Mouse (Mus musculus) stomach, embryonic 15.5 days (tissue): ENCODE data around the gene Neurl1a. TPM values are rescaled to one million over a fixed set of nuclear protein-coding genes. Genes with fewer than 3 reads are reported as not detected.
"Not testable (repeated sequence)": the region's sequence is repeated elsewhere in the genome, so short reads cannot be mapped to it uniquely, and the experiment has no call there.

Experiments
- ATAC-seq: fragments of 200-750 bp; cut with Nextera tagmentation; 2 replicates; pipeline ENCODE4 v1.8.0; 2017; ENCODE audit warnings: low read depth, moderate number of reproducible peaks, moderate TSS enrichment; ENCODE audit not compliant: insufficient read depth, low FRiP score
- H3K27ac ChIP-seq: fragments of 300-500 bp; sonication (generic); 2 replicates; pipeline ENCODE4 v1.5.1; 2015; ENCODE audit warnings: mild to moderate bottlenecking, inconsistent platforms
- H3K27me3 ChIP-seq: fragments of 300-500 bp; sonication (generic); replicated peaks from 2 replicates; pipeline ENCODE4 v1.6.1; 2015; ENCODE audit warnings: inconsistent platforms
- H3K36me3 ChIP-seq: fragments of 300-500 bp; sonication (generic); 2 replicates; pipeline ENCODE4 v1.6.1; 2015; ENCODE audit warnings: inconsistent platforms
- H3K4me1 ChIP-seq: fragments of 300-500 bp; sonication (generic); 2 replicates; pipeline ENCODE4 v1.6.1; 2015; ENCODE audit warnings: inconsistent platforms
- H3K4me2 ChIP-seq: fragments of 300-500 bp; sonication (generic); 2 replicates; pipeline ENCODE4 v1.6.1; 2015; ENCODE audit warnings: mild to moderate bottlenecking, inconsistent platforms
- H3K4me3 ChIP-seq: fragments of 300-500 bp; sonication (generic); replicated peaks from 2 replicates; pipeline ENCODE4 v1.5.1; 2015; ENCODE audit warnings: inconsistent platforms
- H3K9ac ChIP-seq: fragments of 300-500 bp; sonication (generic); 2 replicates; pipeline ENCODE4 v1.6.1; 2015; ENCODE audit warnings: inconsistent platforms
- H3K9me3 ChIP-seq: fragments of 300-500 bp; sonication (generic); 2 replicates; pipeline ENCODE4 v1.6.1; 2016; ENCODE audit warnings: inconsistent platforms
- WGBS: fragments of 180-500 bp; shearing (Covaris S2); methylation state at CpG from one replicate; pipeline ENCODE4 v1.1.7; 2015; 5-methylcytosine and 5-hydroxymethylcytosine counted together
- polyA plus RNA-seq: library from polyadenylated mRNA; unstranded; fragments of >200 nt; fragmentation: Nextera tagmentation; extraction: Ambion mirVana; gene quantifications from 2 replicates; pipeline ENCODE4 v1.2.1, GENCODE M21; 2015

Gene Neurl1a
- polyA plus RNA-seq: 7.5 and 8.5 TPM in 2 replicates

DNA sequence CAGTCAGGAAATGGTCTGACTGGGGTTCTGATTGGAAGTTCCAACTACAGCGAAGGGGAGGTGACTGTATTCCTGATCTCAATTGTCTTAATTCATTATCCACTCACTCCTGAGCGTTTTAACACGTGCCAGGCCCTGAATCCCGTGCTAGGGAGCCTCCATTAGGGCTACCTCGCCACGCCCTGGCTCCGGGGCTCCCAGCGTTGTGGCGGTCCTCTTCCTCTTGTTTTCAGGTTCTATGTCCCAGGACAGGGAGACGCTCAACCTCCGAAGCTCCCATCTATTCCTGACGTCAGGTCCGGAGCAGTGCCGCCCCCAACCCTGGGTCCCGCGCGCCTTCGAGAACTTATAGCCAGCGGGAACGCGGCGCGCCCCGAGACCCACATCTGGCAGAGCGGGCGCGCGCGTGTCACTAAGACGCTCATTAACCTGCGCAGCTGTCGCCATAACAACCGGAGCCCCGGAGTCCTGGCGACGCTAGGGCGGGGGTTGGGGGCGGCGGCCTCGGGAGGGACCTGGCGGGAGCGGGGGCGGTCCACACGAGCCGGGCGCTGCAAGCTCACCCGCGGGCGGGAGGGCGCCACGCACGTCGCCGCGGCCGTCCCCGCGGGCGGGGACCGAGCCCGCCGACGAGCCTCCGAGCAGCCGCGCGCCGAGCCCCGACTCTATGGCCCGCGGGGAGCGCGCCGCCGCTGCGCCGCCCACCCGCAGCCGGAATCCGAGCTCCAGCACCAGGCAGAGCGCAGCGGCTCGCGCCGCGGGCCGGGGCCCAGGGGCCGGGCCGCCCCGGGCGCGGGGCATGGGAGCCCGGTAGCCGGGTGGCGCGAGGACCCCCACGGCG lies at the start of gene Neurl1a:
Neurl1a (plus strand) TSS at position 390 of the 841 bp plus-strand sequence.
- Histone ChIP-seq H3K4me1 (peaks cover 11% of the 10 kb centered on the region), H3K4me3 (peak within 1 kb of the TSS; percentile 71), H3K27me3 (peaks cover 19% of the 10 kb centered on the region), H3K9ac (peak within 1 kb of the TSS; percentile 65), H3K27ac (peak within 1 kb of the TSS; percentile 51), H3K36me3 (no peaks in the 10 kb centered on the region), H3K9me3 (no peaks in the 10 kb centered on the region), H3K4me2 (peak within 1 kb of the TSS; percentile 99)
- WGBS: under 1% methylated on average over 88 of the region's 98 CpGs
- ATAC-seq: peak; percentile 49

DNA sequence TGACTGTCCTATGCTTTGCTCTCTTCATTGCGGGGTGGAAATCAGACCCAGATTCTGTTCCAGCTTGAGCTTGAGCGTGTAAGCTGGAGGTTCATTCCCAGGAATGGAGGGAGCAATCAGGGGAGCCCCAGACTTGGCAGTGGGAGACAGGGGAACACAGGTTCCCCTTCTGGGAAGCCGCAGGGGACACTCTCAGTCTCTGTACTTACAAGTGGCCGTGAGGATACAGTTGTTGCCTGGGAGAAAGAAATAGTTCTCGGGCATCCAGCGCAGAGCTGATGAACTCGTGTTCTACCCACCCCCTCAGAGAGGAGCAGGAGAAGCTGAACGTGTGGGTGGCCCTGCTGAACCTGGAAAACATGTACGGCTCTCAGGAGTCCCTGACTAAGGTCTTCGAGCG lies 49.8 kb upstream of the Neurl1a start:
- Histone ChIP-seq H3K36me3 (peaks cover 67% of the 10 kb centered on the region), H3K9ac (no peak overlapping the region), H3K9me3 (no peaks in the 10 kb centered on the region), H3K27ac (no peak overlapping the region), H3K4me1 (no peaks in the 10 kb centered on the region), H3K27me3 (no peaks in the 10 kb centered on the region), H3K4me2 (no peak overlapping the region), H3K4me3 (no peak overlapping the region)
- ATAC-seq: no peak
- WGBS: 91% methylated on average over 11 of the region's 11 CpGs

DNA sequence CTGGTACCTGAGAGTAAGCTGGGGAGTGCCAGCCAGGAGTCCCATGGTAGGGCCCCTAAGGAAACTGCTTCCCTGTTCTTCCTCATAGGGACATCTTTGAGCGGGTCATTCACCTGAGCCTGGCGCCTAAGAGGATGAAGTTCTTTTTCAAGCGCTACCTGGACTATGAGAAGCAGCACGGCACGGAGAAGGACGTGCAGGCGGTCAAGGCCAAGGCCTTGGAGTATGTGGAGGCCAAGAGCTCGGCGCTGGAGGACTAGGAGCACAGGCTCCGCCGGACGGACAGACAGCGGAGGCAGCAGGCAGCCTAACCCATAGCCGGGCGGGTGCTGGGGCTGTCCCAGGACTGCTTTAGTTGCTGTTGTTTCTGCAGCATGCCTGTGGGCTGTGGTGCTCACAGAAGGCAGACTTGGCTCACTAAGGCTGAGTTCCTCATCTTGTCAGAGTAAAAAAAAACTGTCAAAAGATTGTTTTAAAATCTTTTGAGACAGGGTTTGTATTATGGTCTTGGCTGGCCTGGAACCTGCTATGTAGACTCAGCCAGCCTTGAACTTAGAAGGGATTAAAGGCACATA lies 48.0 kb upstream of the Neurl1a start:
- H3K4me2 ChIP-seq: no peak overlapping the region
- no peaks in the 10 kb centered on the region for H3K27me3 ChIP-seq
- H3K27ac ChIP-seq: no peak overlapping the region
- H3K4me1 ChIP-seq: no peaks in the 10 kb centered on the region
- WGBS: 94% methylated on average over 15 of the region's 15 CpGs
- H3K4me3 ChIP-seq: no peak overlapping the region
- no peaks in the 10 kb centered on the region for H3K9me3 ChIP-seq
- H3K9ac ChIP-seq: no peak overlapping the region
- H3K36me3 ChIP-seq: peaks cover 65% of the 10 kb centered on the region
- no peak for ATAC-seq

DNA sequence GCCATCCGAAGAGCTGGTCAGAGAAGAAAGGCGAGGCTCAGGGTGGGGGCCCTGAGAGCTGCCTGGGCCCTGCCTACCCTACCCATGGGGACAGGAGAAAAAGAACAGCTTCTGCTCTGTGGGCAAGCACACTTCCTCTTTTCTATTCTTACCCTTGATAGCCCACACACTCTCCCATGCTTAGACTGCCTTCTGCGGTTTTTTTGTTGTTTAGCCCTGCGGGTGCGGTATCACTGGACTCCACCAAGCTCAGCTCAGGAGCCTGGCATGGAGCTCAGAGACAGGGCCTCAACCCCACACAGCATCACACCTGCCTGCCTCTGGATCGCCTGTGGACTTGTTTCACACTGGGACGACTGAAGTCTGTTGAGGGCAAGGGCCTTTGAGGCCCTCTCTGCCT lies 45.5 kb upstream of the Neurl1a start:
- 86% methylated on average over 7 of the region's 7 CpGs for WGBS
- Histone ChIP-seq H3K36me3 (peaks cover 49% of the 10 kb centered on the region), H3K27me3 (no peaks in the 10 kb centered on the region), H3K27ac (no peak overlapping the region), H3K4me1 (peaks cover 11% of the 10 kb centered on the region), H3K9me3 (no peaks in the 10 kb centered on the region), H3K9ac (no peak overlapping the region), H3K4me2 (no peak overlapping the region), H3K4me3 (no peak overlapping the region)
- ATAC-seq: no peak

DNA sequence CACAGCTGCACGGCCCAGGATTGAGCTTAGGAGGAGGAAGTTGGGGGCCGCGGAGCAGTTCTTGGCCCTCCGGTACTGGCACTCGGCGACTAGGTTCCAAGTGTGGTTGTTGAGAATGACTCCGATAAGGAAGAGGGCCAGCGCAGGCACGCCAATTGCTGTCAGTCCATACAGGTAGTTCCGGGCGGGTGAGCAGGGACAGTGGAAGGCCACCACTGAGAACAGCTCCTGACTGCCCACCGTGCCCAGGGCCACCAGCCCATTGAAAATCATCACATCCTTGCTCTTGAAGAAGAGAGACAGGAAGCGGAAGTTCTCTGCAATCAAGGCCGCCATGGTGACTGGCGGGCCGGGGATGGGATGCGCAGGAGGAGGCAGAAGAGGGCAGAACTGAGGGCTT lies 43.1 kb upstream of the Neurl1a start:
- H3K9ac ChIP-seq: no peak overlapping the region
- H3K9me3 ChIP-seq: no peaks in the 10 kb centered on the region
- no peak overlapping the region for H3K4me2 ChIP-seq
- H3K36me3 ChIP-seq: peaks cover 26% of the 10 kb centered on the region
- 94% methylated on average over 17 of the region's 17 CpGs for WGBS
- no peak overlapping the region for H3K27ac ChIP-seq
- no peak overlapping the region for H3K4me3 ChIP-seq
- H3K4me1 ChIP-seq: peaks cover 18% of the 10 kb centered on the region
- ATAC-seq: no peak
- no peaks in the 10 kb centered on the region for H3K27me3 ChIP-seq

DNA sequence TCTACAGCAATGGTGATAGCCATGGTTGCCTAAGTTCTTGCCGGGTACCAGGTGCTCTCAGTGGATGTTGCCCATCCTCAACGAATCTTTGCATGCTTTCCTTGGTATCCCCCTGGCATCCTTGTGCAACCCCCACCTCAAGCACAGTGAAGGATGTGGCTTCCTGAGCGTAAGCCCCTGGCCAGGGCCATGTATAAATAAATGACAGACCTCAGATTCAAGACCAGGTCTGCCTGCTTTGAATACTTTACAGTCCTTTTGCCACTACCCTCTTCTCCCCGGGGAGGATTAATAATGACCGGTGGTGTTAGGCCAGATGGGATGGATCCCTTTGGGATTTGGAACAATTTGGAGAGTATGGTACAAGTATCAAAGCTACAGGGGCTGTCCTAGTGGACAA lies 42.5 kb upstream of the Neurl1a start:
- Histone ChIP-seq H3K27me3 (no peaks in the 10 kb centered on the region), H3K4me2 (no peak overlapping the region), H3K9me3 (no peaks in the 10 kb centered on the region), H3K4me3 (no peak overlapping the region), H3K4me1 (peaks cover 18% of the 10 kb centered on the region), H3K36me3 (peaks cover 23% of the 10 kb centered on the region), H3K9ac (no peak overlapping the region), H3K27ac (no peak overlapping the region)
- ATAC-seq: no peak
- 87% methylated on average over 5 of the region's 5 CpGs for WGBS

DNA sequence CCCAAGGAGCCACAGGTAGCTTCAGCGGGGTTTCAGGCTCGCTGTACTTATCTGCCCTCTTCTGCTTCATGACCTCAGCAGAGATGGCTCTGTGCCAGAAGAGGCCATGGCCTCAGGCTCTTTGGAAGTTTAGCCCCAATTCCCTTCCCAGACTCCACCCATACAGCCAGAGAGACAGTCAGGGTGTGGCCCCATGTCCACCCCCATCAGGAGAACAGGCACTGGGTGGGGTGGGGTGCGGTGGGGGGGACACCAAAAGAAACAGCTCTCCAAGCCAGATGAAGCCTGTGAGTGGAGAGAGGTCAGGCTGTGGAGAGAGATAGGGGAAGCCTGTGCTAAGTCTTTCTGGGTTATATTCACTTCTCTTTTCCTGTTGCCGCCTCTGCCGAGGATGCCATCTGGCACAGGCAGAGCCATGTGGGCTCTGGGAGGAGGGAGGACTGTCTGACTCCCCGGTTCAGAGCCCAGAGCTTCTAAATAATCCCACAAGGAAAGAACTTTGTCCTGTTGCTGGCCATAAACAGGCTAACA lies 41.5 kb upstream of the Neurl1a start:
- no peaks in the 10 kb centered on the region for H3K27me3 ChIP-seq
- peak overlapping the region; percentile 93 for H3K27ac ChIP-seq
- peak overlapping the region; percentile 40; the same call in 1 of the 2 replicates for H3K9ac ChIP-seq
- no peaks in the 10 kb centered on the region for H3K9me3 ChIP-seq
- H3K4me3 ChIP-seq: peak overlapping the region; percentile 50
- peak; percentile 34; the same call in 1 of the 2 replicates for ATAC-seq
- 26% methylated on average over 6 of the region's 6 CpGs for WGBS
- peaks cover 18% of the 10 kb centered on the region for H3K36me3 ChIP-seq
- peak overlapping the region; percentile 77 for H3K4me2 ChIP-seq
- peaks cover 18% of the 10 kb centered on the region for H3K4me1 ChIP-seq

DNA sequence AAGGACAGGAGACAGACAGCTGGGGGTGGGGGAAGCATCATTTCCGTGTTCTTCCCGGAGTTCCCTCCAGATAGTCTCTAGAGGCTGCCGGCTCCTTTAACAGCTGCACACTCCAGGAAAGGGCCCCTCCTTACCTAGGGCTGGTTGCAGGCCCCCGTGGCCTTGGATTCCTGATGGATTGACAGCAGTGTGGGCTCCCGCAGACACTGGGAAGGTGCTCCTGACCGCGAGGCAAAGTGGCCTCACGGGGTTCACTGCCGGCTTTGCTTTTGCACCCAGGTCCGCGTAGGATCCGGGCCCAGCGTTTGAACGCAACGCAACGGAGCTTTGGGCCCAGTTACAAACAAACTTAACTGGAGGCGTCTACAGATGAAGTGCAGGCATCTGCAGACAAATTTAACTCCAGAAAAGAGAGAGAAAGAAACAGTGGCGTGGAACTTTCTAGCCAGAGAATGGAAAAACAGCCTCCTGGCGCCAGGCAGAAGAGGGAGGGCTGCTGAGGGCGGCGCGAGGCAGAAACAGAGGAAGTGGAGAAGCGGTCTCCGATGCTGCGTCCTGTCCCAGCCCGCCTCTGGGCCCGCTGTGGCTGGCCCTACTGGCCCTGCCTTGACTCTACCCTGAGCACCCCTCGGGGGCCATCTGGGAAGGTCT lies 40.7 kb upstream of the Neurl1a start, which contains the start of gene Calhm2:
Calhm2 (minus strand) TSS at position 524 of the 651 bp plus-strand sequence.
- Histone ChIP-seq H3K27me3 (no peaks in the 10 kb centered on the region), H3K4me2 (peak within 1 kb of the TSS; percentile 77), H3K9ac (peak within 1 kb of the TSS; percentile 40), H3K4me3 (peak within 1 kb of the TSS; percentile 50), H3K9me3 (no peaks in the 10 kb centered on the region), H3K27ac (peak within 1 kb of the TSS; percentile 93), H3K36me3 (peaks cover 11% of the 10 kb centered on the region; the same call in 1 of the 2 replicates), H3K4me1 (peaks cover 18% of the 10 kb centered on the region)
- 1% methylated on average over 28 of the region's 28 CpGs for WGBS
- peak; percentile 54; the same call in 1 of the 2 replicates for ATAC-seq

- H3K4me3 ChIP-seq, H3K9ac ChIP-seq, ATAC-seq, H3K27me3 ChIP-seq, H3K27ac ChIP-seq, H3K36me3 ChIP-seq, H3K9me3 ChIP-seq, H3K4me2 ChIP-seq: not testable (repeated sequence)
- WGBS: 29% methylated on average over 7 of the region's 7 CpGs
- H3K4me1 ChIP-seq: peaks cover 18% of the 10 kb centered on the region
Measured at GRCm38 (mm10) chr19:47139611-47140010, 39.0 kb upstream of the Neurl1a start.

DNA sequence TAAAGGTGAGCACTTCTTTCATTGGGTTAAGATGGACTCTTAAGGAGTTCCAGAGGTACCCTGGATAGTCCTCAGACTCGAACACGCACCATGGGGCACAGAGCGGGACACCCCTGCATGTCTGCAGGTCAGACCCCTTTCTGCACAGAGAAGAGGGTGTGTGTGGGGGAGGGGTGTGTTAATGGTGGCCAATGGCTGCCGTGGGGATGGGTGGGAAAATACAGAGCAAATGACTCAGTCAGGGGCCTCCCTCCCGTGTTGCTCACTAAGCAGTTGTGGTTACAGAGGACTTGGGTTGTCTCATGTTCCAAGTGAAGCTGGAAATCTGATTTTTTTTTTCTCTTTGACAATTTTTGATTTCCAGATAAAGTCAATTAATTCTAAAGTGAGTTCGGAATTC lies 36.2 kb upstream of the Neurl1a start:
- no peak overlapping the region for H3K4me3 ChIP-seq
- H3K27me3 ChIP-seq: no peaks in the 10 kb centered on the region
- 72% methylated on average over 6 of the region's 6 CpGs for WGBS
- no peak overlapping the region for H3K4me2 ChIP-seq
- no peaks in the 10 kb centered on the region for H3K36me3 ChIP-seq
- H3K4me1 ChIP-seq: peaks cover 9% of the 10 kb centered on the region
- no peaks in the 10 kb centered on the region for H3K9me3 ChIP-seq
- no peak overlapping the region for H3K9ac ChIP-seq
- H3K27ac ChIP-seq: no peak overlapping the region
- ATAC-seq: no peak

DNA sequence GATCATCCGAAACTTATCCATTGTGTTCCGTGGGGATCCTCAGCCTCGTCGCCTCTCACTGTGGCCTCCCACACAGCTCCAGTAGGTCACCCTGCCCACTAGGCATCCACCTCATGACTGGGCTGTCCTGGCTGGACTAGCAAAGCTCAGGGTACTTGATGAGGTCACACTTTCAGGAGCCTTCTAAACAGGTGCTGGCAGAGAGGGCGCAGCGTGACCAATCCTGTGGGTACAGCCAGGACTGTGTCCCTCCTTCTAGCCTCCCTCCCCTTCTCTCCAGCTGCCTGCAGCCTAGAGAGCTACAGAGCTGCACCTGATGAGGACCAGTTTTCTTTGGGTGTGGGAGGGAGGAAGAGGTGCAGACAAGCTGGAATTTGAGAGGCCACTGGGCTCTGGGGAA lies 34.5 kb upstream of the Neurl1a start, which contains the start of gene Calhm1:
Calhm1 (minus strand) TSS at position 101 of the 400 bp plus-strand sequence.
- Histone ChIP-seq H3K4me2 (no peak within 1 kb of the TSS), H3K4me3 (no peak within 1 kb of the TSS), H3K9me3 (no peaks in the 10 kb centered on the region), H3K36me3 (no peaks in the 10 kb centered on the region), H3K27ac (no peak within 1 kb of the TSS), H3K4me1 (no peaks in the 10 kb centered on the region), H3K9ac (no peak within 1 kb of the TSS), H3K27me3 (no peaks in the 10 kb centered on the region)
- 91% methylated on average over 6 of the region's 6 CpGs for WGBS
- no peak for ATAC-seq
